Comparison of ENCODE assay signal across 8 mouse cellular contexts in the genomic region with DNA sequence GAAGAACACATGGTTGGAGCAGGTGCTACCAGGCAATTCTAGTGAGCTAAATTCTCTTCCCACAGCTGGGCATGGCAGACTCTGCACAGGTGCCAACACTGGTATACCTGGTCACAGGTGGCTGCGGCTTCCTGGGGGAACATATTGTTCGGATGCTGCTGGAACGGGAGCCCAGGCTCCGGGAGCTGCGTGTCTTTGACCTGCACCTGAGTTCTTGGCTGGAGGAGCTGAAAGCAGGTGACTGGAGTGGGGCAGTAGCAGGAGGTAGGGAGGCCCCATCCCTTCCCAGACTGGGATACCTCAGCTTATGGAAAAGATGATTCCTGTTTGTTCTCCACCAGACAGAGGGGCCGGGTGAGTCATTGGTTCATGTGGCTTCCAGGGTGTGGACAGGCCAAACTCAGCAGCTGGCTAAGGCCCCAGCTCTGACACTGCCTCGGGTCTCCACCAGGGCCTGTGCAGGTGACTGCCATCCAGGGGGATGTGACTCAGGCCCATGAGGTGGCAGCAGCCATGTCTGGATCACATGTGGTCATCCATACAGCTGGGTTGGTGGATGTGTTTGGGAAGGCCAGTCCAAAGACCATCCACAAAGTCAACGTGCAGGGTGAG. TPM values are rescaled to one million over a fixed set of nuclear protein-coding genes. Genes with fewer than 3 reads are reported as not detected.
DNase-seq lines count a peak whose midpoint lies in the region; ATAC-seq and TF ChIP-seq lines count a peak whose summit lies in the region.

No protein-coding gene starts in this region.

- 0 out of 2 replicates have a peak overlapping the region, but pooled peaks have one; percentile 24 for H3K27ac ChIP-seq in hindbrain, embryonic 11.5 days (ENCODE audit: low read depth, low read length)
- no peak overlapping the region for H3K27ac ChIP-seq in hindbrain, embryonic 12.5 days
- no peak overlapping the region for H3K27ac ChIP-seq in stomach, embryonic 14.5 days (ENCODE audit: low read length)

- peak; percentile 13; the same call in 1 of the 2 replicates for ATAC-seq in hindbrain, embryonic 11.5 days (ENCODE audit: low FRiP score)
- no peak for ATAC-seq in hindbrain, embryonic 12.5 days (ENCODE audit: low FRiP score)
- no peak for ATAC-seq in G1E (ENCODE audit: extremely low read depth, insufficient number of reproducible peaks, low FRiP score, poor library complexity, severe bottlenecking)
- no peak for ATAC-seq in stomach, embryonic 14.5 days (ENCODE audit: insufficient number of reproducible peaks, insufficient read depth, low FRiP score, low read depth)

- H3K4me2 ChIP-seq in hindbrain, embryonic 11.5 days (replicated peaks; ENCODE audit: low read depth, low read length), result no peak overlapping the region
- H3K4me2 ChIP-seq in hindbrain, embryonic 12.5 days (replicated peaks), result no peak overlapping the region
- H3K4me2 ChIP-seq in stomach, embryonic 14.5 days (replicated peaks; ENCODE audit: low read depth, low read length), result peak overlapping the region; percentile 40

- H3K9me3 ChIP-seq in hindbrain, embryonic 11.5 days (ENCODE audit: control insufficient read depth, low read length), result no peaks in the 10 kb centered on the region
- H3K9me3 ChIP-seq in hindbrain, embryonic 12.5 days (replicated peaks), result no peaks in the 10 kb centered on the region
- no peaks in the 10 kb centered on the region for H3K9me3 ChIP-seq in G1E (replicated peaks)
- no peaks in the 10 kb centered on the region for H3K9me3 ChIP-seq in stomach, embryonic 14.5 days (ENCODE audit: control insufficient read depth, low read depth, low read length)

- 91% methylated on average over 8 of the region's 8 CpGs for WGBS in hindbrain, embryonic 11.5 days
- 93% methylated on average over 8 of the region's 8 CpGs for WGBS in hindbrain, embryonic 12.5 days
- 88% methylated on average over 8 of the region's 8 CpGs for WGBS in stomach, embryonic 14.5 days

- peaks cover 17% of the 10 kb centered on the region for H3K36me3 ChIP-seq in hindbrain, embryonic 11.5 days (ENCODE audit: control insufficient read depth, insufficient read depth, low read length)
- peaks cover 64% of the 10 kb centered on the region for H3K36me3 ChIP-seq in hindbrain, embryonic 12.5 days
- peaks cover 84% of the 10 kb centered on the region for H3K36me3 ChIP-seq in G1E (replicated peaks)
- H3K36me3 ChIP-seq in stomach, embryonic 14.5 days (ENCODE audit: control insufficient read depth, insufficient read depth, low read length), result peaks cover 42% of the 10 kb centered on the region

- no peaks in the 10 kb centered on the region; the same call in 1 of the 2 replicates for H3K4me1 ChIP-seq in hindbrain, embryonic 11.5 days (replicated peaks; ENCODE audit: control insufficient read depth, insufficient read depth, low read length)
- H3K4me1 ChIP-seq in hindbrain, embryonic 12.5 days, result peaks cover 9% of the 10 kb centered on the region; the same call in 1 of the 2 replicates
- H3K4me1 ChIP-seq in G1E (ENCODE audit: insufficient read depth, low read depth, low read length), result peaks cover 74% of the 10 kb centered on the region
- no peaks in the 10 kb centered on the region; the same call in 1 of the 2 replicates for H3K4me1 ChIP-seq in stomach, embryonic 14.5 days (ENCODE audit: control insufficient read depth, insufficient read depth, low read length)

- TF ChIP-seq CTCF in G1E (IDR thresholded peaks at IDR 0.05; ENCODE audit: low read depth, low read length), result no peak

- DNase-seq in hindbrain, embryonic 11.5 days (ENCODE audit: low spot score), result no peak
- no peak for DNase-seq in G1E (ENCODE audit: low spot score)
- DNase-seq in cerebellum, postnatal 36 days, result peak; percentile 42 to 53
- peak; percentile 21 for DNase-seq in kidney, postnatal 14 days
- no peak for DNase-seq in left cerebral cortex, postnatal 4 days
- DNase-seq in T-cell, adult 2 months (ENCODE audit: low spot score), result no peak

- H3K27me3 ChIP-seq in hindbrain, embryonic 11.5 days (ENCODE audit: control insufficient read depth, insufficient read depth, low read length), result no peaks in the 10 kb centered on the region
- no peaks in the 10 kb centered on the region for H3K27me3 ChIP-seq in hindbrain, embryonic 12.5 days
- H3K27me3 ChIP-seq in G1E (ENCODE audit: insufficient read depth, low read length), result no peaks in the 10 kb centered on the region
- H3K27me3 ChIP-seq in stomach, embryonic 14.5 days (ENCODE audit: control insufficient read depth, insufficient read depth, low read length), result no peaks in the 10 kb centered on the region

- intact Hi-C loops in left cerebral cortex, postnatal 4 days (cut with DNase I), result no loop called here

- no peak overlapping the region for H3K4me3 ChIP-seq in hindbrain, embryonic 11.5 days (ENCODE audit: low read depth, low read length)
- H3K4me3 ChIP-seq in hindbrain, embryonic 12.5 days, result no peak overlapping the region
- H3K4me3 ChIP-seq in G1E (ENCODE audit: low read depth, low read length), result peak overlapping the region; percentile 68
- peak overlapping the region; percentile 19; the same call in 1 of the 2 replicates for H3K4me3 ChIP-seq in stomach, embryonic 14.5 days (ENCODE audit: low read depth, low read length)

- no peak overlapping the region for H3K9ac ChIP-seq in hindbrain, embryonic 11.5 days (ENCODE audit: low read depth, low read length)
- H3K9ac ChIP-seq in hindbrain, embryonic 12.5 days, result no peak overlapping the region
- no peak overlapping the region for H3K9ac ChIP-seq in stomach, embryonic 14.5 days (replicated peaks; ENCODE audit: low read depth, low read length)

RNA-seq across cellular contexts. Expression of gene Hsd3b7, which starts 0.7 kb away (rescaled TPM):
- polyA plus RNA-seq in hindbrain, embryonic 11.5 days (2014; fragmentation: Nextera tagmentation; extraction: Ambion mirVana), result 7.6 and 7.8 TPM in 2 replicates
- polyA plus RNA-seq in hindbrain, embryonic 12.5 days (2016; fragmentation: Nextera tagmentation; extraction: Ambion mirVana), result 8.6 and 8.8 TPM in 2 replicates
- total RNA-seq in G1E (2014; fragmentation: Nextera tagmentation), result 11.2 and 17.2 TPM in 2 replicates
- total RNA-seq in G1E (2017), result 42.3 and 52.1 TPM in 2 replicates
- 10.6 and 19.7 TPM in 2 replicates for polyA plus RNA-seq in G1E (2012)
- 21.1 and 22.7 TPM in 2 replicates for polyA plus RNA-seq in stomach, embryonic 14.5 days (2014; fragmentation: Nextera tagmentation; extraction: Ambion mirVana)
- 1 to 10 TPM; 3.3 to 5.8 TPM for total RNA-seq in left cerebral cortex, postnatal 4 days (2021)

RNA-seq across cellular contexts. Expression of gene Gm49388, which starts 15.7 kb away (rescaled TPM):
- not detected in 2 replicates for polyA plus RNA-seq in hindbrain, embryonic 11.5 days (2014; fragmentation: Nextera tagmentation; extraction: Ambion mirVana)
- not detected in 2 replicates for polyA plus RNA-seq in hindbrain, embryonic 12.5 days (2016; fragmentation: Nextera tagmentation; extraction: Ambion mirVana)
- 4.7 and 8.4 TPM in 2 replicates for total RNA-seq in G1E (2014; fragmentation: Nextera tagmentation)
- 0.23 TPM in 1 of 2 replicates, not detected in the other for total RNA-seq in G1E (2017)
- 0.12 and 1.1 TPM in 2 replicates for polyA plus RNA-seq in G1E (2012)
- not detected in 2 replicates for polyA plus RNA-seq in stomach, embryonic 14.5 days (2014; fragmentation: Nextera tagmentation; extraction: Ambion mirVana)
- total RNA-seq in left cerebral cortex, postnatal 4 days (2021), result 1 to 10 TPM; 2.2 to 3.1 TPM

RNA-seq across cellular contexts. Expression of gene Stx4a, which starts 23.0 kb away (rescaled TPM):
- polyA plus RNA-seq in hindbrain, embryonic 11.5 days (2014; fragmentation: Nextera tagmentation; extraction: Ambion mirVana), result 11.6 and 15.0 TPM in 2 replicates
- polyA plus RNA-seq in hindbrain, embryonic 12.5 days (2016; fragmentation: Nextera tagmentation; extraction: Ambion mirVana), result 28.1 and 32.1 TPM in 2 replicates
- total RNA-seq in G1E (2014; fragmentation: Nextera tagmentation) (26.9 and 36.0 TPM in 2 replicates), G1E (2017) (46.1 and 55.7 TPM in 2 replicates)
- 64.9 and 69.9 TPM in 2 replicates for polyA plus RNA-seq in G1E (2012)
- polyA plus RNA-seq in stomach, embryonic 14.5 days (2014; fragmentation: Nextera tagmentation; extraction: Ambion mirVana), result 29.1 and 29.7 TPM in 2 replicates
- 10 to 100 TPM; 34.5 to 40.0 TPM for total RNA-seq in left cerebral cortex, postnatal 4 days (2021)

RNA-seq across cellular contexts. Expression of gene Stx1b, which starts 23.2 kb away (rescaled TPM):
- 9.1 and 10.1 TPM in 2 replicates for polyA plus RNA-seq in hindbrain, embryonic 11.5 days (2014; fragmentation: Nextera tagmentation; extraction: Ambion mirVana)
- 20.0 and 20.5 TPM in 2 replicates for polyA plus RNA-seq in hindbrain, embryonic 12.5 days (2016; fragmentation: Nextera tagmentation; extraction: Ambion mirVana)
- total RNA-seq in G1E (2014; fragmentation: Nextera tagmentation) (0.15 and 0.24 TPM in 2 replicates), G1E (2017) (0.06 and 0.16 TPM in 2 replicates)
- polyA plus RNA-seq in G1E (2012), result 0.02 and 0.10 TPM in 2 replicates
- polyA plus RNA-seq in stomach, embryonic 14.5 days (2014; fragmentation: Nextera tagmentation; extraction: Ambion mirVana), result 5.3 and 6.3 TPM in 2 replicates
- total RNA-seq in left cerebral cortex, postnatal 4 days (2021), result 100 to 1,000 TPM; 193 to 215 TPM

RNA-seq across cellular contexts. Expression of gene Setd1a, which starts 24.6 kb away (rescaled TPM):
- 21.3 and 22.4 TPM in 2 replicates for polyA plus RNA-seq in hindbrain, embryonic 11.5 days (2014; fragmentation: Nextera tagmentation; extraction: Ambion mirVana)
- 19.8 and 23.4 TPM in 2 replicates for polyA plus RNA-seq in hindbrain, embryonic 12.5 days (2016; fragmentation: Nextera tagmentation; extraction: Ambion mirVana)
- total RNA-seq in G1E (2014; fragmentation: Nextera tagmentation) (104 and 115 TPM in 2 replicates), G1E (2017) (9.1 and 10.0 TPM in 2 replicates)
- 103 and 118 TPM in 2 replicates for polyA plus RNA-seq in G1E (2012)
- 31.2 and 32.1 TPM in 2 replicates for polyA plus RNA-seq in stomach, embryonic 14.5 days (2014; fragmentation: Nextera tagmentation; extraction: Ambion mirVana)
- 10 to 100 TPM; 46.2 to 47.4 TPM for total RNA-seq in left cerebral cortex, postnatal 4 days (2021)

Comparison
In these comparisons a context has a peak if more than half of its experiments do, and no peak if none do; other contexts are left out.
1. DNase-seq: peak in cerebellum, postnatal 36 days (2 of 2) and kidney, postnatal 14 days (single experiment); none in hindbrain, embryonic 11.5 days (single experiment), G1E (single experiment), left cerebral cortex, postnatal 4 days (single experiment) and T-cell, adult 2 months (single experiment).
2. H3K4me3 ChIP-seq: peak in G1E (single experiment) and stomach, embryonic 14.5 days (single experiment); none in hindbrain, embryonic 11.5 days (single experiment) and hindbrain, embryonic 12.5 days (single experiment).